Mouse (Mus musculus): ENCODE data around the gene Tfe3.
"Not testable (repeated sequence)": the region's sequence is repeated elsewhere in the genome, so short reads cannot be mapped to it uniquely, and the experiment has no call there.

The Tfe3 gene

DNA sequence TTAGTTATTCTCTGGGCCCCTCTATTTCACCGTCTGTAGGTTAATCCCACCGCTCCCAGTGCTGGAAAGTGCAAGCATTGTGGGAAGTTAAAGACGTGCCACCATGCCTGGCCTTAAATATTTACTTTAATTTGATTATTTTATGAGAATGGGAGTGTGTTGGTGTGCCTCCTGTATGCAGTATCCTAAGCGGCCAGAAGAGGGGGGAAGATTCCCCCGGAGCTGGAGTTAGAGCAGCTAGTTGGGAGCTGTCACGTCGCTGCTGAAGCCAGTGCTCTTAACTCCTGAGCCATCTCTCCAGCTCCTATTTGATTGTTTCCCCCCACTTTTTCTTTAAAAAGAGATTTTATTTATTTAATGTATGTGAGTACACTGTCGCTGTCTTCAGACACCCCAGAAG is 52.7 kb downstream of the Tfe3 start:
- in situ Hi-C loops (cut with MboI, MseI): not testable (repeated sequence)

DNA sequence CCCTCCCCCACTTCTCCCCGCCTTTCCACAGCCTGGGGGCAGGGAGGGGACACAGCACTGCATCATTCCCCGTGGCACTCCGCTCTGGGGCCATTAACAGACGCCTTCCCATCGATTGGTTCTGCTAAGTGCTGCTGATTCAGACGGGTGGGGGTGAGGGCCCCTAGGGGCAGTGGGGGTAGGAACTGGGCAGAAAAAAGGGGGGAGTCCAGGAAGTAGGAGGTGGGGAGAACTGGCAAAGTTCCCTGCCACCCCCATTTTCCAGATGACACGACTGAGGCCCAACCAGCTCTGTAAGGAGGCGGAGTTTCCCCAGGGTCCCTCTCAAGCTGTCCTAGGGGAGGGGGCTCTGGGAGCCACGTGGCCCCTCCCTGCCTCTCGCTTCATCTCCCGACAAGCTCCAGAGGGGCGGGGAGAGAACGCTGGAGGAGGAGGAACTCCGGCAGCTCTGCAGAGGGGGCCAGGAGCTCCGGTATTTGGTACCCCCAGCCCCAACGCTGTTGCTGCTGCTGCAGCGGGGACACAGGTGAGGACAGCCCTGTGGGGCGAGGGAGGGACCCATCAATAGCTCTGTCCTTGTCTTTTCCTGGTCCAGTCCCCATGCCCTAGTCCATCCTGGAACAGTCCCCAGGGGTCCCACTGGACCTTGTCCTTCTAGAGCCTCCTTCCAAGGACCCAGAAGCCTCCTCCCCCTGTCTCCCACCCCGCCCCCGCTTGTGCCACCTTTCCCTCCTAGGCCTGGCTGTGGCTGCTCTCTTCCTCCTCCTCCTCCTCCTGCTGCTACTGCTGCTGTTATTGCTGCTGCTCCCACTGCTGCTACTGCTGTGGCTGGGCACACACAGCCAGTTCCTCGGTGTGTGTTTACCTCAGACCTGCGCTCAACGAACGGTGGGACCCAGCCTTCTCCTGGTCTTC is 59.8 kb downstream of the Tfe3 start, which contains the start of gene Kcnd1:
Gene Kcnd1, plus strand, starts transcription at position 425 of the 915 bp plus-strand sequence.
- in situ Hi-C loops (cut with MboI, MseI): no loop called here
